7 mouse cellular contexts compared by ENCODE assay signal in genomic region chr9:68956210-68956874, GRCm38 (mm10).
DNase-seq lines count a peak whose midpoint lies in the region; ATAC-seq and TF ChIP-seq lines count a peak whose summit lies in the region.

No protein-coding gene starts in this region.

- WGBS in midbrain, embryonic 14.5 days: 36% methylated on average over 12 of the region's 12 CpGs
- 57% methylated on average over 12 of the region's 12 CpGs for WGBS in midbrain, embryonic 10.5 days
- 44% methylated on average over 12 of the region's 12 CpGs for WGBS in limb, embryonic 10.5 days
- WGBS in cerebellum, adult 2 months: 53% methylated on average over 12 of the region's 12 CpGs

- no peak for TF ChIP-seq CTCF in cerebellum, adult 2 months (IDR thresholded peaks at IDR 0.05; ENCODE audit: borderline replicate concordance, insufficient read depth, low read depth, low read length)

- no peak overlapping the region for H3K9ac ChIP-seq in midbrain, embryonic 14.5 days (replicated peaks; ENCODE audit: low read length)

- no peak for TF ChIP-seq POLR2A in cerebellum, adult 2 months (IDR thresholded peaks at IDR 0.05; ENCODE audit: borderline replicate concordance, insufficient read depth, low read length)

- H3K27me3 ChIP-seq in midbrain, embryonic 14.5 days (ENCODE audit: control insufficient read depth, insufficient read depth, low read length): no peaks in the 10 kb centered on the region
- H3K27me3 ChIP-seq in midbrain, embryonic 10.5 days (ENCODE audit: low read depth, poor library complexity, severe bottlenecking): no peaks in the 10 kb centered on the region
- peaks cover 47% of the 10 kb centered on the region for H3K27me3 ChIP-seq in limb, embryonic 10.5 days (ENCODE audit: low read depth, poor library complexity, severe bottlenecking)
- H3K27me3 ChIP-seq in cerebellum, adult 2 months (ENCODE audit: control insufficient read depth, insufficient read depth, low read length): no peaks in the 10 kb centered on the region

- H3K27ac ChIP-seq in midbrain, embryonic 14.5 days (replicated peaks; ENCODE audit: low read depth, low read length): no peak overlapping the region
- no peak overlapping the region for H3K27ac ChIP-seq in midbrain, embryonic 10.5 days (replicated peaks)
- peak overlapping the region; percentile 53; the same call in 1 of the 2 replicates for H3K27ac ChIP-seq in limb, embryonic 10.5 days
- H3K27ac ChIP-seq in cerebellum, adult 2 months (ENCODE audit: insufficient read depth, low read length): no peak overlapping the region

- DNase-seq in midbrain, embryonic 14.5 days: peak; percentile 19
- no peak for DNase-seq in midbrain, embryonic 10.5 days (ENCODE audit: low spot score)
- DNase-seq in heart, postnatal 4 days: peak; percentile 43
- DNase-seq in limb, embryonic 10.5 days (ENCODE audit: low spot score): peak; percentile 43
- DNase-seq in urinary bladder, postnatal 4 days (ENCODE audit: low spot score in 2 of 2): peak; percentile 38 to 63
- DNase-seq in cerebellum, adult 9-10 months: no peak
- no peak for DNase-seq in cerebellum, adult 2 months

- H3K4me1 ChIP-seq in midbrain, embryonic 14.5 days (ENCODE audit: control insufficient read depth, insufficient read depth, low read length): no peaks in the 10 kb centered on the region
- H3K4me1 ChIP-seq in midbrain, embryonic 10.5 days: peaks cover 17% of the 10 kb centered on the region
- H3K4me1 ChIP-seq in limb, embryonic 10.5 days: peaks cover 22% of the 10 kb centered on the region
- no peaks in the 10 kb centered on the region; the same call in 1 of the 2 replicates for H3K4me1 ChIP-seq in cerebellum, adult 2 months (ENCODE audit: control insufficient read depth, insufficient read depth, low read length)

- H3K4me3 ChIP-seq in midbrain, embryonic 14.5 days (replicated peaks; ENCODE audit: low read depth, low read length): no peak overlapping the region
- no peak overlapping the region for H3K4me3 ChIP-seq in midbrain, embryonic 10.5 days
- H3K4me3 ChIP-seq in limb, embryonic 10.5 days: no peak overlapping the region
- no peak overlapping the region for H3K4me3 ChIP-seq in cerebellum, adult 2 months (replicated peaks; ENCODE audit: insufficient read depth, low read depth, low read length)

- no peak for ATAC-seq in midbrain, embryonic 14.5 days (ENCODE audit: low FRiP score, low TSS enrichment)

- H3K9me3 ChIP-seq in midbrain, embryonic 14.5 days (ENCODE audit: control insufficient read depth, low read length): no peaks in the 10 kb centered on the region
- H3K9me3 ChIP-seq in midbrain, embryonic 10.5 days (replicated peaks): no peaks in the 10 kb centered on the region
- H3K9me3 ChIP-seq in limb, embryonic 10.5 days (replicated peaks): no peaks in the 10 kb centered on the region

- H3K4me2 ChIP-seq in midbrain, embryonic 14.5 days (ENCODE audit: low read length): no peak overlapping the region

- H3K36me3 ChIP-seq in midbrain, embryonic 14.5 days (ENCODE audit: control insufficient read depth, insufficient read depth, low read length): no peaks in the 10 kb centered on the region
- H3K36me3 ChIP-seq in midbrain, embryonic 10.5 days: no peaks in the 10 kb centered on the region
- H3K36me3 ChIP-seq in limb, embryonic 10.5 days: no peaks in the 10 kb centered on the region

Comparison
In these comparisons a context has a peak if more than half of its experiments do, and no peak if none do; other contexts are left out.
1. DNase-seq: peak in midbrain, embryonic 14.5 days (single experiment), heart, postnatal 4 days (single experiment), limb, embryonic 10.5 days (single experiment) and urinary bladder, postnatal 4 days (2 of 2); none in midbrain, embryonic 10.5 days (single experiment), cerebellum, adult 9-10 months (single experiment) and cerebellum, adult 2 months (0 of 2).